Mouse (Mus musculus) lung, embryonic 16.5 days (tissue): Measurements from ENCODE around the gene Card14. TPM values are rescaled to one million over a fixed set of nuclear protein-coding genes. Genes with fewer than 3 reads are reported as not detected.

Source experiments
- ATAC-seq: fragments of 200-750 bp; cut with Nextera tagmentation; 2 replicates; pipeline ENCODE4 v1.8.0; 2017; ENCODE audit warnings: low read depth, mild to moderate bottlenecking, moderate library complexity
- H3K27ac ChIP-seq: fragments of 300-500 bp; sonication (generic); 2 replicates; pipeline ENCODE4 v1.5.1; 2014; ENCODE audit warnings: mild to moderate bottlenecking, control low read depth, low read length
- H3K27me3 ChIP-seq: fragments of 300-500 bp; sonication (generic); 2 replicates; pipeline ENCODE4 v1.6.1; 2014; ENCODE audit warnings: low read depth, low read length, mixed read lengths; ENCODE audit not compliant: control insufficient read depth, insufficient read depth
- H3K36me3 ChIP-seq: fragments of 300-500 bp; sonication (generic); 2 replicates; pipeline ENCODE4 v1.6.1; 2014; ENCODE audit warnings: low read length; ENCODE audit not compliant: control insufficient read depth, insufficient read depth
- H3K4me1 ChIP-seq: fragments of 300-500 bp; sonication (generic); replicated peaks from 2 replicates; pipeline ENCODE4 v1.6.1; 2014; ENCODE audit warnings: low read length, mixed read lengths; ENCODE audit not compliant: control insufficient read depth, insufficient read depth
- H3K4me2 ChIP-seq: fragments of 300-500 bp; sonication (generic); 2 replicates; pipeline ENCODE4 v1.6.1; 2014; ENCODE audit warnings: low read depth, low read length, control low read depth
- H3K4me3 ChIP-seq: fragments of 300-500 bp; sonication (generic); 2 replicates; pipeline ENCODE4 v1.5.1; 2014; ENCODE audit warnings: mild to moderate bottlenecking, low read length, control low read depth
- H3K9ac ChIP-seq: fragments of 300-500 bp; sonication (generic); 2 replicates; pipeline ENCODE4 v1.6.1; 2014; ENCODE audit warnings: low read length, control low read depth
- H3K9me3 ChIP-seq: fragments of 300-500 bp; sonication (generic); 2 replicates; pipeline ENCODE4 v1.6.1; 2016; ENCODE audit warnings: low read length; ENCODE audit not compliant: control insufficient read depth
- WGBS: fragments of 180-500 bp; shearing (Covaris S2); extraction: QIAGEN DNeasy Blood & Tissue Kit; methylation state at CpG from one replicate; pipeline ENCODE4 v1.1.7; 2014; 5-methylcytosine and 5-hydroxymethylcytosine counted together
- polyA plus RNA-seq: library from polyadenylated mRNA; unstranded; fragments of >200 nt; fragmentation: Nextera tagmentation; extraction: Ambion mirVana; gene quantifications from 2 replicates; pipeline ENCODE4 v1.2.1, GENCODE M21; 2015

Card14 gene
- polyA plus RNA-seq, 1 experiment from 2014 or later: 0.05 TPM

GRCm38 (mm10) chr11:119316720-119317119 is 9.2 kb downstream of the Card14 start:
- no peak for ATAC-seq
- Histone ChIP-seq H3K4me3 (no peak overlapping the region), H3K9ac (no peak overlapping the region), H3K4me2 (no peak overlapping the region), H3K9me3 (no peaks in the 10 kb centered on the region), H3K27me3 (no peaks in the 10 kb centered on the region; the same call in 1 of the 2 replicates), H3K36me3 (no peaks in the 10 kb centered on the region), H3K4me1 (no peaks in the 10 kb centered on the region), H3K27ac (no peak overlapping the region)
- WGBS: 88% methylated on average over 4 of the region's 4 CpGs

GRCm38 (mm10) chr11:119322521-119322920 is 15.0 kb downstream of the Card14 start:
- no peaks in the 10 kb centered on the region for H3K36me3 ChIP-seq
- no peak overlapping the region for H3K9ac ChIP-seq
- peaks cover 4% of the 10 kb centered on the region; the same call in 1 of the 2 replicates for H3K9me3 ChIP-seq
- no peak overlapping the region for H3K4me2 ChIP-seq
- WGBS: 66% methylated on average over 13 of the region's 13 CpGs
- no peaks in the 10 kb centered on the region for H3K4me1 ChIP-seq
- H3K27me3 ChIP-seq: peaks cover 2% of the 10 kb centered on the region; the same call in 1 of the 2 replicates
- ATAC-seq: no peak
- no peak overlapping the region for H3K4me3 ChIP-seq
- no peak overlapping the region for H3K27ac ChIP-seq

- ATAC-seq: no peak
- H3K4me3 ChIP-seq: no peak overlapping the region
- H3K36me3 ChIP-seq: no peaks in the 10 kb centered on the region
- peaks cover 2% of the 10 kb centered on the region; the same call in 1 of the 2 replicates for H3K27me3 ChIP-seq
- H3K4me2 ChIP-seq: no peak overlapping the region
- H3K9me3 ChIP-seq: peaks cover 4% of the 10 kb centered on the region; the same call in 1 of the 2 replicates
- H3K9ac ChIP-seq: no peak overlapping the region
- 62% methylated on average over 1 of the region's 1 CpGs for WGBS
- H3K4me1 ChIP-seq: no peaks in the 10 kb centered on the region
- H3K27ac ChIP-seq: no peak overlapping the region
These were observed 17.5 kb downstream of the Card14 start for GRCm38 (mm10) chr11:119325068-119325467.

- Histone ChIP-seq H3K4me2 (no peak overlapping the region), H3K36me3 (no peaks in the 10 kb centered on the region), H3K9ac (no peak overlapping the region), H3K9me3 (no peaks in the 10 kb centered on the region), H3K27me3 (no peaks in the 10 kb centered on the region; the same call in 1 of the 2 replicates), H3K4me1 (no peaks in the 10 kb centered on the region), H3K27ac (no peak overlapping the region), H3K4me3 (no peak overlapping the region)
- no peak for ATAC-seq
- 51% methylated on average over 4 of the region's 4 CpGs for WGBS
These were observed 23.0 kb downstream of the Card14 start for GRCm38 (mm10) chr11:119330592-119330991.

GRCm38 (mm10) chr11:119331970-119332369 is 24.4 kb downstream of the Card14 start:
- no peak overlapping the region for H3K4me3 ChIP-seq
- no peaks in the 10 kb centered on the region for H3K36me3 ChIP-seq
- ATAC-seq: no peak
- no peak overlapping the region for H3K9ac ChIP-seq
- no peaks in the 10 kb centered on the region for H3K9me3 ChIP-seq
- no peaks in the 10 kb centered on the region; the same call in 1 of the 2 replicates for H3K27me3 ChIP-seq
- no peaks in the 10 kb centered on the region for H3K4me1 ChIP-seq
- H3K4me2 ChIP-seq: no peak overlapping the region
- no peak overlapping the region for H3K27ac ChIP-seq
- 27% methylated on average over 3 of the region's 3 CpGs for WGBS

DNA sequence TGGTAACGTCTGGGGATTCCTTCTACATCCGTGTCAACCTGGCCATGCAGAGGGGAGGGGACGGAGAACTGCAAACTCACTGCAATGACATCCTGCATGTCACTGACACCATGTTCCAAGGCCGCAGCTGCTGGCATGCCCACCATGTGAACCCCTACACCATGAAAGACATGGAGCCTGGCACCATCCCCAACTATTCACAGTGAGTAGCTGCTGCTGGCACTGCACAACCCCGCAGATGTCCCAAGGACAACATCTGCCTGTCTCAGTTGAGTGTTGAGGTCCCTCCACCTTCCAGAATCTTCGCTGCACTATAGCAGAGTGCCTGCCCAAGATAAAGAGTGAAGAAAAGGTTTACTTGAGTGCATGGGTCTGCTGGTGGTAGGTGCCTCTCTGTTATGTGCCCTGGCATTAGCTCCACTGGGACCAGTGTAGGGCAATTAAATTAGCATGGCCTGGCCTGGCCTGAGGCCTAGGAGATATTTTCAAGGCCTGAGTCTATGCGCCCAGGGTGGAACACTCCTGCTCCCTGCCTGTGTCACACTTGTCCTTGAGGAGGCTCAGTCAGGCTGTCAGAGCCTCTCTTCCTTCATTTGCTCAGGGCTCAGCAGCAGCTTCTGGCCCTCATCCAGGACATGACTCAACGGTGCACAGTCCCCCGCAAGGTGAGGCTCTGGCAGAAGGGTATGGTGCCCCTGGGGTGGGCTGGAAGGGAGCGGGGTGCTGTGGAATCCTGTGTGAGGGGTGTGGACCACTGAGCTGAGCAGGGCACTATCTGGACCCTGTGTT is 30.9 kb downstream of the Card14 start:
- H3K27me3 ChIP-seq: no peaks in the 10 kb centered on the region; the same call in 1 of the 2 replicates
- no peaks in the 10 kb centered on the region for H3K4me1 ChIP-seq
- H3K9me3 ChIP-seq: no peaks in the 10 kb centered on the region
- H3K27ac ChIP-seq: no peak overlapping the region
- no peak overlapping the region for H3K4me2 ChIP-seq
- no peak for ATAC-seq
- no peak overlapping the region for H3K9ac ChIP-seq
- H3K4me3 ChIP-seq: no peak overlapping the region
- 68% methylated on average over 10 of the region's 10 CpGs for WGBS
- no peaks in the 10 kb centered on the region for H3K36me3 ChIP-seq

GRCm38 (mm10) chr11:119339179-119339578 is 31.6 kb downstream of the Card14 start:
- H3K4me1 ChIP-seq: no peaks in the 10 kb centered on the region
- no peak overlapping the region for H3K4me2 ChIP-seq
- H3K9ac ChIP-seq: no peak overlapping the region
- ATAC-seq: peak; percentile 44; the same call in 1 of the 2 replicates
- H3K27ac ChIP-seq: no peak overlapping the region
- H3K27me3 ChIP-seq: no peaks in the 10 kb centered on the region
- no peak overlapping the region for H3K4me3 ChIP-seq
- no peaks in the 10 kb centered on the region for H3K9me3 ChIP-seq
- 40% methylated on average over 5 of the region's 5 CpGs for WGBS
- no peaks in the 10 kb centered on the region for H3K36me3 ChIP-seq

DNA sequence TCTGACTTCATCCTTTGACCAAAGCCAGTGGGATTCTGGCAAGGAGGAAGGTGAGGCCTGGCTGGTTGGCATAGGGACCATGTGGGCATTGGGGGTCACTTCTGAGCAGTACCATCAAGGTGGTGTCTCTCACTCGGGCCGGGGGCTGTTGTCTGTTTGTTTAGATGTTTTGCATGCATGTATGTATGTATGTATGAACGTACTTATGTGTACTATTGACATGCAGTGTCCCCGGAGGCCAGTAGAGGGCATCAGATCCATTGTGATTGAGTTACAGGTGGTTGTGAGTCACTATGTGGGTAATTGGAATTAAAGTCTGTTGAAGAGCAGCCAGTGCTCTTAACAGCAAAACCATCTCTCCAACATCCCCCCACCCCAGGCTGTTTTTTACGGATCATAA is 32.1 kb downstream of the Card14 start:
- ATAC-seq: peak; percentile 66; the same call in 1 of the 2 replicates
- Histone ChIP-seq H3K4me1 (no peaks in the 10 kb centered on the region), H3K27me3 (no peaks in the 10 kb centered on the region), H3K9ac (no peak overlapping the region), H3K4me3 (no peak overlapping the region), H3K27ac (no peak overlapping the region), H3K4me2 (no peak overlapping the region), H3K9me3 (no peaks in the 10 kb centered on the region), H3K36me3 (no peaks in the 10 kb centered on the region)
- 4% methylated on average over 5 of the region's 5 CpGs for WGBS

DNA sequence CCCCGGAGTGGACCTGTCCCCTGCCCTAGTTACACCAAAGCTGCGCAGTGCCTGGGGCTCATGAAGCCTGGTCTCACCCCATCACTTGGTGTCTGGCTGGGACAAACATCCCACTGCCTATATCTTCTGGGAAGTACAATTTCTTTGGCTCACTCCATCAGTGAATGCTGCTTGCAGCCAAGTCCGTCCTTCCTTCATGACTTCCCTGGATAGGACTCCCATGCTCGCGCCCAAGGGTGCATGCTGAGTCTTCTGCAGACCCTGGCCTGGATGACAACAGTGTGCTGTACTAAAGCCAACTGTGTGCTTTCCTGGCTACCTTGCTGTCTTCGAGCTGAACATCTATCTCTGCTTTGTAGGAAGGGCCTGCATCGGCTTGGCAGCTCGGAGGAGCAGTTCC is 36.6 kb downstream of the Card14 start:
- no peak for ATAC-seq

More for the DNA sequence above, 36.6 kb downstream of the Card14 start:
- H3K4me2 ChIP-seq: no peak overlapping the region
- WGBS: 74% methylated on average over 8 of the region's 8 CpGs
- no peaks in the 10 kb centered on the region for H3K27me3 ChIP-seq
- no peak overlapping the region for H3K27ac ChIP-seq
- 0 out of 2 replicates have a peak, but pooled peaks cover 2% of the 10 kb centered on the region for H3K36me3 ChIP-seq
- H3K9ac ChIP-seq: no peak overlapping the region
- H3K4me1 ChIP-seq: no peaks in the 10 kb centered on the region
- H3K9me3 ChIP-seq: no peaks in the 10 kb centered on the region
- H3K4me3 ChIP-seq: no peak overlapping the region
